Mouse (Mus musculus) midbrain, embryonic 10.5 days (tissue): ENCODE results near the gene Zdhhc4. TPM values are rescaled to one million over a fixed set of nuclear protein-coding genes. Genes with fewer than 3 reads are reported as not detected.

Source experiments
- DNase-seq: peaks from one replicate; pipeline ENCODE4 v3.0.0-alpha.2; 2017; ENCODE audit warnings: low spot score
- H3K27ac ChIP-seq: fragments of 300-500 bp; sonication (generic); replicated peaks from 2 replicates; pipeline ENCODE4 v1.5.1; 2016; ENCODE audit warnings: mild to moderate bottlenecking
- H3K27me3 ChIP-seq: fragments of 300-500 bp; sonication (generic); 2 replicates; pipeline ENCODE4 v1.6.1; 2016; ENCODE audit warnings: low read depth, mild to moderate bottlenecking; ENCODE audit not compliant: poor library complexity, severe bottlenecking
- H3K36me3 ChIP-seq: fragments of 300-500 bp; sonication (generic); 2 replicates; pipeline ENCODE4 v1.6.1; 2016; ENCODE audit warnings: mild to moderate bottlenecking, moderate library complexity
- H3K4me1 ChIP-seq: fragments of 300-500 bp; sonication (generic); 2 replicates; pipeline ENCODE4 v1.6.1; 2016
- H3K4me3 ChIP-seq: fragments of 300-500 bp; sonication (generic); 2 replicates; pipeline ENCODE4 v1.5.1; 2016; ENCODE audit warnings: mild to moderate bottlenecking, moderate library complexity
- H3K9me3 ChIP-seq: fragments of 300-500 bp; sonication (generic); replicated peaks from 2 replicates; pipeline ENCODE4 v1.6.1; 2016; ENCODE audit warnings: mild to moderate bottlenecking
- WGBS: fragments of 180-500 bp; shearing (Covaris S2); methylation state at CpG from one replicate; pipeline ENCODE4 v1.1.7; 2016; 5-methylcytosine and 5-hydroxymethylcytosine counted together
- polyA plus RNA-seq: library from polyadenylated mRNA; unstranded; fragments of >200 nt; fragmentation: Nextera tagmentation; extraction: Ambion mirVana; gene quantifications from 2 replicates; pipeline ENCODE4 v1.2.1, GENCODE M21; 2016

Zdhhc4 gene
- polyA plus RNA-seq, 1 experiment from 2014 or later, result 64.8 TPM

GRCm38 (mm10) chr5:143314730-143315513, 14.1 kb downstream of the Zdhhc4 start, which contains the start of gene E130309D02Rik:
E130309D02Rik (minus strand) TSS chr5:143315360.
- Histone ChIP-seq H3K27ac (peak within 1 kb of the TSS; percentile 99), H3K4me1 (peaks cover 29% of the 10 kb centered on the region), H3K9me3 (no peaks in the 10 kb centered on the region), H3K4me3 (peak within 1 kb of the TSS; percentile 88), H3K27me3 (no peaks in the 10 kb centered on the region), H3K36me3 (peaks cover 80% of the 10 kb centered on the region)
- DNase-seq, result peak; percentile 91
- WGBS, result under 1% methylated on average over 101 of the region's 101 CpGs

GRCm38 (mm10) chr5:143314183-143314729, 14.8 kb downstream of the Zdhhc4 start:
- WGBS, result 6% methylated on average over 16 of the region's 16 CpGs

GRCm38 (mm10) chr5:143311886-143312285, 17.2 kb downstream of the Zdhhc4 start:
- Histone ChIP-seq H3K27ac (no peak overlapping the region), H3K9me3 (no peaks in the 10 kb centered on the region), H3K27me3 (no peaks in the 10 kb centered on the region), H3K36me3 (peaks cover 80% of the 10 kb centered on the region), H3K4me1 (peaks cover 29% of the 10 kb centered on the region), H3K4me3 (no peak overlapping the region; the same call in 1 of the 2 replicates)
- WGBS, result 73% methylated on average over 8 of the region's 8 CpGs
- peak; percentile 78 for DNase-seq

More at GRCm38 (mm10) chr5:143314183-143314729, 14.8 kb downstream of the Zdhhc4 start:
- H3K27ac ChIP-seq, result peak overlapping the region; percentile 99
- no peaks in the 10 kb centered on the region for H3K27me3 ChIP-seq
- H3K4me1 ChIP-seq, result peaks cover 29% of the 10 kb centered on the region
- H3K9me3 ChIP-seq, result no peaks in the 10 kb centered on the region
- peak; percentile 50 for DNase-seq
- peaks cover 80% of the 10 kb centered on the region for H3K36me3 ChIP-seq
- H3K4me3 ChIP-seq, result peak overlapping the region; percentile 88

GRCm38 (mm10) chr5:143309916-143310315, 19.1 kb downstream of the Zdhhc4 start:
- no peaks in the 10 kb centered on the region for H3K27me3 ChIP-seq
- H3K27ac ChIP-seq, result no peak overlapping the region
- H3K36me3 ChIP-seq, result peaks cover 88% of the 10 kb centered on the region
- WGBS, result 97% methylated on average over 7 of the region's 7 CpGs
- peaks cover 19% of the 10 kb centered on the region for H3K4me1 ChIP-seq
- no peak overlapping the region for H3K4me3 ChIP-seq
- no peaks in the 10 kb centered on the region for H3K9me3 ChIP-seq
- no peak for DNase-seq

- H3K27ac ChIP-seq, result no peak overlapping the region
- H3K27me3 ChIP-seq, result no peaks in the 10 kb centered on the region
- no peaks in the 10 kb centered on the region for H3K9me3 ChIP-seq
- 95% methylated on average over 5 of the region's 5 CpGs for WGBS
- no peak overlapping the region for H3K4me3 ChIP-seq
- no peak for DNase-seq
- peaks cover 11% of the 10 kb centered on the region for H3K4me1 ChIP-seq
- peaks cover 99% of the 10 kb centered on the region for H3K36me3 ChIP-seq
Measured at GRCm38 (mm10) chr5:143308825-143309224, 20.2 kb downstream of the Zdhhc4 start.

- Histone ChIP-seq H3K4me3 (no peak overlapping the region), H3K36me3 (peaks cover 100% of the 10 kb centered on the region), H3K9me3 (no peaks in the 10 kb centered on the region; the same call in 1 of the 2 replicates), H3K27ac (no peak overlapping the region), H3K27me3 (no peaks in the 10 kb centered on the region), H3K4me1 (no peaks in the 10 kb centered on the region)
- 94% methylated on average over 7 of the region's 7 CpGs for WGBS
- no peak for DNase-seq
Measured at GRCm38 (mm10) chr5:143304251-143304650, 24.8 kb downstream of the Zdhhc4 start.

- H3K27ac ChIP-seq, result no peak overlapping the region
- peaks cover 3% of the 10 kb centered on the region; the same call in 1 of the 2 replicates for H3K9me3 ChIP-seq
- no peaks in the 10 kb centered on the region for H3K4me1 ChIP-seq
- H3K4me3 ChIP-seq, result no peak overlapping the region
- 86% methylated on average over 8 of the region's 8 CpGs for WGBS
- H3K36me3 ChIP-seq, result peaks cover 88% of the 10 kb centered on the region
- no peaks in the 10 kb centered on the region for H3K27me3 ChIP-seq
- no peak for DNase-seq
Measured at GRCm38 (mm10) chr5:143301296-143301695, 27.8 kb downstream of the Zdhhc4 start.

- H3K27ac ChIP-seq, result no peak overlapping the region
- WGBS, result 92% methylated on average over 4 of the region's 4 CpGs
- H3K4me3 ChIP-seq, result no peak overlapping the region
- H3K9me3 ChIP-seq, result peaks cover 3% of the 10 kb centered on the region; the same call in 1 of the 2 replicates
- no peaks in the 10 kb centered on the region for H3K4me1 ChIP-seq
- DNase-seq, result peak; percentile 49
- peaks cover 5% of the 10 kb centered on the region for H3K27me3 ChIP-seq
- peaks cover 82% of the 10 kb centered on the region for H3K36me3 ChIP-seq
Measured at GRCm38 (mm10) chr5:143299686-143300085, 29.4 kb downstream of the Zdhhc4 start.

- Histone ChIP-seq H3K27ac (no peak overlapping the region), H3K36me3 (peaks cover 69% of the 10 kb centered on the region), H3K27me3 (peaks cover 18% of the 10 kb centered on the region), H3K4me3 (no peak overlapping the region), H3K4me1 (peaks cover 3% of the 10 kb centered on the region), H3K9me3 (peaks cover 3% of the 10 kb centered on the region; the same call in 1 of the 2 replicates)
- WGBS, result 94% methylated on average over 7 of the region's 7 CpGs
- no peak for DNase-seq
Measured at GRCm38 (mm10) chr5:143298391-143298790, 30.7 kb downstream of the Zdhhc4 start.

- DNase-seq, result no peak
- Histone ChIP-seq H3K4me3 (no peak overlapping the region), H3K36me3 (peaks cover 65% of the 10 kb centered on the region), H3K27me3 (peaks cover 22% of the 10 kb centered on the region), H3K27ac (no peak overlapping the region), H3K4me1 (peaks cover 7% of the 10 kb centered on the region), H3K9me3 (peaks cover 3% of the 10 kb centered on the region; the same call in 1 of the 2 replicates)
- WGBS, result 95% methylated on average over 9 of the region's 9 CpGs
Measured at GRCm38 (mm10) chr5:143297986-143298385, 31.1 kb downstream of the Zdhhc4 start.

GRCm38 (mm10) chr5:143295330-143295729, 33.7 kb downstream of the Zdhhc4 start:
- DNase-seq, result no peak
- Histone ChIP-seq H3K36me3 (peaks cover 38% of the 10 kb centered on the region), H3K4me1 (peaks cover 12% of the 10 kb centered on the region), H3K9me3 (peaks cover 3% of the 10 kb centered on the region; the same call in 1 of the 2 replicates), H3K4me3 (no peak overlapping the region), H3K27ac (no peak overlapping the region), H3K27me3 (peaks cover 49% of the 10 kb centered on the region)
- 86% methylated on average over 2 of the region's 2 CpGs for WGBS

GRCm38 (mm10) chr5:143294862-143295261, 34.2 kb downstream of the Zdhhc4 start:
- no peak for DNase-seq
- WGBS, result 91% methylated on average over 3 of the region's 3 CpGs
- Histone ChIP-seq H3K9me3 (peaks cover 3% of the 10 kb centered on the region; the same call in 1 of the 2 replicates), H3K36me3 (peaks cover 33% of the 10 kb centered on the region), H3K27me3 (peaks cover 54% of the 10 kb centered on the region), H3K4me1 (peaks cover 12% of the 10 kb centered on the region), H3K27ac (no peak overlapping the region), H3K4me3 (no peak overlapping the region)

GRCm38 (mm10) chr5:143293404-143293803, 35.7 kb downstream of the Zdhhc4 start, which contains the start of gene Zfp853:
Zfp853 (minus strand) TSS chr5:143293623.
- H3K9me3 ChIP-seq, result no peaks in the 10 kb centered on the region
- no peak within 1 kb of the TSS; the same call in 1 of the 2 replicates for H3K27ac ChIP-seq
- WGBS, result 6% methylated on average over 30 of the region's 38 CpGs
- peaks cover 16% of the 10 kb centered on the region for H3K4me1 ChIP-seq
- DNase-seq, result no peak
- H3K36me3 ChIP-seq, result peaks cover 19% of the 10 kb centered on the region
- H3K27me3 ChIP-seq, result peaks cover 68% of the 10 kb centered on the region
- H3K4me3 ChIP-seq, result peak within 1 kb of the TSS; percentile 52
